Mouse (Mus musculus) kidney, postnatal 0 days (tissue): ENCODE data around the gene Ntsr1. TPM values are rescaled to one million over a fixed set of nuclear protein-coding genes. Genes with fewer than 3 reads are reported as not detected.

Experiments used
- ATAC-seq: fragments of 200-750 bp; cut with Nextera tagmentation; replicated peaks from 2 replicates; pipeline ENCODE4 v1.8.0; 2017; ENCODE audit warnings: low read depth, moderate number of reproducible peaks, moderate TSS enrichment, moderate library complexity; ENCODE audit not compliant: low FRiP score
- DNase-seq: peaks from one replicate; pipeline ENCODE4 v3.0.0-alpha.2; 2016; ENCODE audit warnings: low spot score
- H3K27ac ChIP-seq: fragments of 300-500 bp; sonication (generic); 2 replicates; pipeline ENCODE4 v1.5.1; 2014; ENCODE audit warnings: mild to moderate bottlenecking
- H3K27me3 ChIP-seq: fragments of 300-500 bp; sonication (generic); 2 replicates; pipeline ENCODE4 v1.6.1; 2014; ENCODE audit warnings: low read length, mixed read lengths; ENCODE audit not compliant: insufficient read depth
- H3K36me3 ChIP-seq: fragments of 300-500 bp; sonication (generic); 2 replicates; pipeline ENCODE4 v1.6.1; 2014; ENCODE audit warnings: low read length, mixed read lengths; ENCODE audit not compliant: insufficient read depth
- H3K4me1 ChIP-seq: fragments of 300-500 bp; sonication (generic); replicated peaks from 2 replicates; pipeline ENCODE4 v1.6.1; 2014; ENCODE audit warnings: antibody characterized with exemption, low read length, mixed read lengths; ENCODE audit not compliant: insufficient read depth
- H3K4me2 ChIP-seq: fragments of 300-500 bp; sonication (generic); 2 replicates; pipeline ENCODE4 v1.6.1; 2014; ENCODE audit warnings: mild to moderate bottlenecking, low read length, moderate library complexity, mixed read lengths
- H3K4me3 ChIP-seq: fragments of 300-500 bp; sonication (generic); replicated peaks from 2 replicates; pipeline ENCODE4 v1.5.1; 2014; ENCODE audit warnings: low read depth, low read length
- H3K9ac ChIP-seq: fragments of 300-500 bp; sonication (generic); 2 replicates; pipeline ENCODE4 v1.6.1; 2014; ENCODE audit warnings: low read depth, low read length
- H3K9me3 ChIP-seq: fragments of 300-500 bp; sonication (generic); replicated peaks from 2 replicates; pipeline ENCODE4 v1.6.1; 2016; ENCODE audit warnings: low read length, inconsistent platforms, mixed read lengths
- CTCF ChIP-seq: IDR thresholded peaks from 2 replicates; pipeline ENCODE4 v1.5.1; 2016; ENCODE audit warnings: antibody characterized with exemption, low read depth, mild to moderate bottlenecking, moderate library complexity
- WGBS: fragments of 180-500 bp; shearing (Covaris S2); extraction: QIAGEN DNeasy Blood & Tissue Kit; methylation state at CpG from one replicate; pipeline ENCODE4 v1.1.7; 2014; 5-methylcytosine and 5-hydroxymethylcytosine counted together
- polyA plus RNA-seq: library from polyadenylated mRNA; unstranded; fragments of >200 nt; fragmentation: Nextera tagmentation; extraction: Ambion mirVana; gene quantifications from 2 replicates; pipeline ENCODE4 v1.2.1, GENCODE M21; 2015

The Ntsr1 gene
- polyA plus RNA-seq, 1 experiment from 2014 or later: 4.4 TPM

GRCm38 (mm10) chr2:180581002-180581401 is 81.2 kb downstream of the Ntsr1 start, which contains the start of gene Mrgbp:
TSS of gene Mrgbp (plus strand) at chr2:180581304.
- Histone ChIP-seq H3K27ac (no peak within 1 kb of the TSS), H3K9me3 (no peaks in the 10 kb centered on the region), H3K36me3 (0 out of 2 replicates have a peak, but pooled peaks cover 7% of the 10 kb centered on the region), H3K4me2 (no peak within 1 kb of the TSS), H3K4me1 (0 out of 2 replicates have a peak, but pooled peaks cover 9% of the 10 kb centered on the region), H3K27me3 (no peaks in the 10 kb centered on the region), H3K4me3 (no peak within 1 kb of the TSS), H3K9ac (no peak within 1 kb of the TSS)
- DNase-seq (no peak), ATAC-seq (no peak)
- TF ChIP-seq CTCF: no peak
- 59% methylated on average over 3 of the region's 3 CpGs for whole genome bisulfite sequencing

GRCm38 (mm10) chr2:180582481-180583153 is 82.8 kb downstream of the Ntsr1 start:
- ATAC-seq: peak; percentile 83
- DNase-seq: peak; percentile 98
- peak overlapping the region; percentile 93 for H3K9ac ChIP-seq
- H3K27ac ChIP-seq: peak overlapping the region; percentile 70; the same call in 1 of the 2 replicates
- WGBS: under 1% methylated on average over 42 of the region's 57 CpGs
- H3K4me2 ChIP-seq: peak overlapping the region; percentile 97
- no peaks in the 10 kb centered on the region for H3K27me3 ChIP-seq
- H3K9me3 ChIP-seq: no peaks in the 10 kb centered on the region
- peak overlapping the region; percentile 87 for H3K4me3 ChIP-seq
- 0 out of 2 replicates have a peak, but pooled peaks cover 10% of the 10 kb centered on the region for H3K36me3 ChIP-seq
- 0 out of 2 replicates have a peak, but pooled peaks cover 9% of the 10 kb centered on the region for H3K4me1 ChIP-seq
- TF ChIP-seq CTCF: peak; percentile 99

GRCm38 (mm10) chr2:180583154-180583507 is 83.4 kb downstream of the Ntsr1 start:
- ATAC-seq: no peak; the same call in 1 of the 2 replicates
- DNase-seq: no peak
- H3K36me3 ChIP-seq: 0 out of 2 replicates have a peak, but pooled peaks cover 10% of the 10 kb centered on the region
- 0 out of 2 replicates have a peak, but pooled peaks cover 9% of the 10 kb centered on the region for H3K4me1 ChIP-seq
- peak overlapping the region; percentile 87 for H3K4me3 ChIP-seq
- peak overlapping the region; percentile 93 for H3K9ac ChIP-seq
- H3K9me3 ChIP-seq: no peaks in the 10 kb centered on the region
- no peak overlapping the region for H3K27ac ChIP-seq
- peak overlapping the region; percentile 97 for H3K4me2 ChIP-seq
- no peaks in the 10 kb centered on the region for H3K27me3 ChIP-seq
- WGBS: 14% methylated on average over 7 of the region's 7 CpGs
- no peak for TF ChIP-seq CTCF

- no peak; the same call in 1 of the 2 replicates for ATAC-seq
- peak overlapping the region; percentile 81 for H3K9ac ChIP-seq
- TF ChIP-seq CTCF: peak; percentile 19; the same call in 1 of the 2 replicates
- H3K27me3 ChIP-seq: no peaks in the 10 kb centered on the region
- peak overlapping the region; percentile 89 for H3K27ac ChIP-seq
- no peaks in the 10 kb centered on the region for H3K9me3 ChIP-seq
- DNase-seq: no peak
- 54% methylated on average over 6 of the region's 6 CpGs for WGBS
- 0 out of 2 replicates have a peak, but pooled peaks cover 8% of the 10 kb centered on the region for H3K4me1 ChIP-seq
- H3K36me3 ChIP-seq: peaks cover 33% of the 10 kb centered on the region
- H3K4me3 ChIP-seq: peak overlapping the region; percentile 68
- peak overlapping the region; percentile 68 for H3K4me2 ChIP-seq
Measured at GRCm38 (mm10) chr2:180588736-180589122, 89.0 kb downstream of the Ntsr1 start.

GRCm38 (mm10) chr2:180589123-180589831 is 89.5 kb downstream of the Ntsr1 start, which contains the start of gene Ogfr:
TSS of gene Ogfr (plus strand) at chr2:180589245.
- H3K4me2 ChIP-seq: peak within 1 kb of the TSS; percentile 68
- H3K36me3 ChIP-seq: peaks cover 38% of the 10 kb centered on the region
- under 1% methylated on average over 66 of the region's 67 CpGs for WGBS
- DNase-seq: peak; percentile 93
- H3K9ac ChIP-seq: peak within 1 kb of the TSS; percentile 81
- peak; percentile 90 for ATAC-seq
- peak within 1 kb of the TSS; percentile 89 for H3K27ac ChIP-seq
- peak within 1 kb of the TSS; percentile 68 for H3K4me3 ChIP-seq
- peak; percentile 49 for TF ChIP-seq CTCF
- H3K27me3 ChIP-seq: no peaks in the 10 kb centered on the region
- no peaks in the 10 kb centered on the region for H3K9me3 ChIP-seq
- H3K4me1 ChIP-seq: 0 out of 2 replicates have a peak, but pooled peaks cover 5% of the 10 kb centered on the region

Other genes starting within 250 kb of the Ntsr1 start
- gene Rps21, start 242.6 kb upstream of the Ntsr1 start, polyA plus RNA-seq: 737 and 848 TPM in 2 replicates
- gene Cables2, start 226.5 kb upstream of the Ntsr1 start, polyA plus RNA-seq: 12.0 and 13.1 TPM in 2 replicates
- 0.29 and 0.33 TPM in 2 replicates for gene Rbbp8nl, start 210.1 kb upstream of the Ntsr1 start, polyA plus RNA-seq
- gene Gata5, start 165.3 kb upstream of the Ntsr1 start, polyA plus RNA-seq: 1.9 TPM in 2 replicates
- gene Slco4a1, start 43.7 kb upstream of the Ntsr1 start, polyA plus RNA-seq: 11.9 and 12.7 TPM in 2 replicates
- gene Mrgbp, start 81.3 kb downstream of the Ntsr1 start, polyA plus RNA-seq: 32.1 and 34.1 TPM in 2 replicates
- 52.1 and 54.5 TPM in 2 replicates for gene Ogfr, start 89.3 kb downstream of the Ntsr1 start, polyA plus RNA-seq
- gene Col9a3, start 97.8 kb downstream of the Ntsr1 start, polyA plus RNA-seq: 4.0 and 5.1 TPM in 2 replicates
- gene Tcfl5, start 142.7 kb downstream of the Ntsr1 start, polyA plus RNA-seq: 0.08 and 0.13 TPM in 2 replicates
- 17.7 and 18.0 TPM in 2 replicates for gene Dido1, start 210.0 kb downstream of the Ntsr1 start, polyA plus RNA-seq
- 48.1 and 51.0 TPM in 2 replicates for gene Gid8, start 210.1 kb downstream of the Ntsr1 start, polyA plus RNA-seq
- gene Slc17a9, start 225.3 kb downstream of the Ntsr1 start, polyA plus RNA-seq: 0.55 and 0.61 TPM in 2 replicates